Mouse (Mus musculus) forebrain, embryonic 11.5 days (tissue): Measurements from ENCODE around the gene Zdhhc1. TPM values are rescaled to one million over a fixed set of nuclear protein-coding genes. Genes with fewer than 3 reads are reported as not detected.

ENCODE experiments used
- polyA plus RNA-seq: library from polyadenylated mRNA; unstranded; fragments of >200 nt; fragmentation: Nextera tagmentation; extraction: Ambion mirVana; gene quantifications from 2 replicates; pipeline ENCODE4 v1.2.1, GENCODE M21; 2014

Zdhhc1 gene
- polyA plus RNA-seq, 1 experiment from 2014 or later: 24.6 TPM

Other genes starting within 250 kb of the Zdhhc1 start
- 2.9 and 4.3 TPM in 2 replicates for gene B3gnt9, start 241.7 kb downstream of the Zdhhc1 start, polyA plus RNA-seq
- gene Tradd, start 232.3 kb downstream of the Zdhhc1 start, polyA plus RNA-seq: 12.0 and 12.5 TPM in 2 replicates
- 0.53 and 0.69 TPM in 2 replicates for gene Fbxl8, start 232.3 kb downstream of the Zdhhc1 start, polyA plus RNA-seq
- gene Hsf4, start 227.1 kb downstream of the Zdhhc1 start, polyA plus RNA-seq: not detected in 2 replicates
- 1.6 and 2.1 TPM in 2 replicates for gene Nol3, start 220.8 kb downstream of the Zdhhc1 start, polyA plus RNA-seq
- 23.4 and 30.3 TPM in 2 replicates for gene 4931428F04Rik, start 207.0 kb downstream of the Zdhhc1 start, polyA plus RNA-seq
- 10.3 TPM in 2 replicates for gene Exoc3l, start 200.8 kb downstream of the Zdhhc1 start, polyA plus RNA-seq
- gene E2f4, start 199.2 kb downstream of the Zdhhc1 start, polyA plus RNA-seq: 122 and 135 TPM in 2 replicates
- 2.4 and 2.6 TPM in 2 replicates for gene Elmo3, start 191.3 kb downstream of the Zdhhc1 start, polyA plus RNA-seq
- gene Lrrc29, start 170.6 kb downstream of the Zdhhc1 start, polyA plus RNA-seq: 2.0 TPM in 2 replicates
- 80.7 and 85.0 TPM in 2 replicates for gene Tmem208, start 170.5 kb downstream of the Zdhhc1 start, polyA plus RNA-seq
- 2.2 and 2.5 TPM in 2 replicates for gene Fhod1, start 148.9 kb downstream of the Zdhhc1 start, polyA plus RNA-seq
- 5.8 and 7.7 TPM in 2 replicates for gene Slc9a5, start 148.1 kb downstream of the Zdhhc1 start, polyA plus RNA-seq
- gene Plekhg4, start 123.6 kb downstream of the Zdhhc1 start, polyA plus RNA-seq: 1.3 and 1.5 TPM in 2 replicates
- not detected in 2 replicates for gene Kctd19, start 83.4 kb downstream of the Zdhhc1 start, polyA plus RNA-seq
- 1.2 and 1.4 TPM in 2 replicates for gene Lrrc36, start 83.3 kb downstream of the Zdhhc1 start, polyA plus RNA-seq
- gene Tppp3, start 25.4 kb downstream of the Zdhhc1 start, polyA plus RNA-seq: 36.1 and 37.7 TPM in 2 replicates
- gene Hsd11b2, start 21.9 kb upstream of the Zdhhc1 start, polyA plus RNA-seq: 13.5 and 13.6 TPM in 2 replicates
- 99.2 and 108 TPM in 2 replicates for gene Atp6v0d1, start 69.1 kb upstream of the Zdhhc1 start, polyA plus RNA-seq
- 18.2 and 18.9 TPM in 2 replicates for gene Ripor1, start 108.4 kb upstream of the Zdhhc1 start, polyA plus RNA-seq
- 134 and 145 TPM in 2 replicates for gene Ctcf, start 139.7 kb upstream of the Zdhhc1 start, polyA plus RNA-seq
- gene Agrp, start 140.5 kb upstream of the Zdhhc1 start, polyA plus RNA-seq: 0.49 and 1.6 TPM in 2 replicates
- 1.8 and 2.0 TPM in 2 replicates for gene Carmil2, start 189.4 kb upstream of the Zdhhc1 start, polyA plus RNA-seq
- 76.9 and 83.6 TPM in 2 replicates for gene Acd, start 204.2 kb upstream of the Zdhhc1 start, polyA plus RNA-seq
- gene Pard6a, start 204.2 kb upstream of the Zdhhc1 start, polyA plus RNA-seq: 24.9 and 25.1 TPM in 2 replicates
- 0.36 TPM in 1 of 2 replicates, not detected in the other for gene 4933405L10Rik, start 210.8 kb upstream of the Zdhhc1 start, polyA plus RNA-seq
- 43.0 and 44.4 TPM in 2 replicates for gene Enkd1, start 211.3 kb upstream of the Zdhhc1 start, polyA plus RNA-seq